Mouse (Mus musculus) left cerebral cortex, adult 18-20 months (tissue): ENCODE measurements around the gene Tbc1d17. TPM values are rescaled to one million over a fixed set of nuclear protein-coding genes. Genes with fewer than 3 reads are reported as not detected.

Source experiments
- DNase-seq, 2 experiments: peaks; one replicate each; pipeline ENCODE4 v3.0.0; 2021 to 2022; ENCODE audit warnings: low spot score in 2 of 2, mixed read lengths in 1 of 2
- total RNA-seq, 2 experiments: library from RNA; stranded (reverse); gene quantifications; 2 replicates each; pipeline ENCODE4 v1.2.3; 2021

Gene Tbc1d17
- total RNA-seq, 2 experiments from 2014 or later: 70.4 to 89.3 TPM

- peak; percentile 61 to 68 for DNase-seq
Observed at GRCm38 (mm10) chr7:44854356-44855031, 5.6 kb upstream of the Tbc1d17 start.

- DNase-seq: no peak
Observed at GRCm38 (mm10) chr7:44853596-44854355, 4.9 kb upstream of the Tbc1d17 start.

GRCm38 (mm10) chr7:44853065-44853464 lies 4.2 kb upstream of the Tbc1d17 start:
- no peak for DNase-seq

GRCm38 (mm10) chr7:44852259-44853027 lies 3.6 kb upstream of the Tbc1d17 start:
- DNase-seq: no peak

DNA sequence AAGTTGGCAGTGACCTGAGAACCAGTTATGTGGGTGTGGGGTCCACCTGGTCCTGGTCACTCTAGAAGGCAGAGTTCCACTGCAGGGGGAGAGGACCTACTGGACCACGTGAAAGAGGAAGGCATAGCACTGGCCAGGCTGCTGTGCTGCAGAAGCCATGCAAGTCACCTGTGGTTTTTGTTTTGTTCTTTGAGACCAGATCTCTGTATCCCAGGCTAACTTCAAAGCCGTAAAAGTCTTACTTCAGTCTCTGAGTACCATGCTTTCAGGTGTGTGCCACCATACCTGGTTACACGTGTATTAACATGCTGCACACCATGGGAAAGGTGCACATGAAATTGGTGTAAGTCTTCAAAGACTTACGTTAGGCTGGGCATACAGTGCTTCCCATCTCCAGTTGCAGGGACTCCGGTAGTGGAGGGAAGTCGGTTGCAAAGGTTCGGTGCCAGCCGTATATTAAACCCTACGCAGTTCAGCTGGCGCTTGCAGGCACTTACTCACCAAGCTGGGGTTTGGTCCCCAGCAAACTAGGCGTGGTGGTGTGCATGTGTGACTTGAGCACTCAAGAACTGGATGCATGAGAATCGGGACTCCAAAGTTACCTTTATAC lies 2.9 kb upstream of the Tbc1d17 start:
- DNase-seq: no peak

DNA sequence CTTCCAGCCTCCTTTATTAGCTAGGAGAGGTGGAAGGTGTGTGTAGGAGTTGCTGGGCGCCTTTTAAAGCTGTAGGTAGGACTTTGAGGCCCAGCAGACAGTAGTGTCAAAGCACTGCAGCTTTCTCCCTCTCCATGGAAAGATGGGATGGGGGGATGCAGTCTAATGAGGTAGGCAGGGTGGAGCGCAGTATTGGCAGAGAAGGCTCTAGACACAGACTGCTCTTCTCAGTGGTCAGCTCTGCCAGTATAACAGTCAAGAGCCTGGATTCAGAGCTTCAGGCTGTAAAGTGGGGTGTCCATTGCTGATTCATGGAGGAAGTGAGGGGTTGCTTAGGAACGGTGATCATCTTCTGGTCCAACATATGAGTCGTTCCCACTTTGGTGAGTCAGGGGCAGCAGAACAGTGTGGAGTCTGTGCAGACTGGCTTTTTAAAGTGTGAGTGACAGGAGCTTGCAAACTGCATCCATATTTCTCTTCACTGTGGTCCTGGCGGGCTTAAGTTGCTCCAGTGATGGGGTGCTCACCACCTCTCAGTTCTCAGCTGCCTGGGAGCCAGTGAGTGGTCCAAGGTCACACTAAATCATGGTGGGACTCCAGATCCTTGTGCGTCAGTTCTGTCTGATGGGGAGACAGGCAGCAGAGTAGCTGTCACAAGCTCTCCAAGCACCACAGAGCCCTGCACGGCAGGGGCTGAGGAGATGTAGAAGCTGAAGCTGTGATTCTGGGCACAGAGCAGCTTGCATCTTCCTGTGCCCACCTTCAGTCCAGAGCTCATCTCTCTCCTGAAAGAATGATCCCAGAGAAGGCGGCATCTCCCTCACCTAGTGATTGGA lies 2.1 kb upstream of the Tbc1d17 start:
- no peak for DNase-seq

DNA sequence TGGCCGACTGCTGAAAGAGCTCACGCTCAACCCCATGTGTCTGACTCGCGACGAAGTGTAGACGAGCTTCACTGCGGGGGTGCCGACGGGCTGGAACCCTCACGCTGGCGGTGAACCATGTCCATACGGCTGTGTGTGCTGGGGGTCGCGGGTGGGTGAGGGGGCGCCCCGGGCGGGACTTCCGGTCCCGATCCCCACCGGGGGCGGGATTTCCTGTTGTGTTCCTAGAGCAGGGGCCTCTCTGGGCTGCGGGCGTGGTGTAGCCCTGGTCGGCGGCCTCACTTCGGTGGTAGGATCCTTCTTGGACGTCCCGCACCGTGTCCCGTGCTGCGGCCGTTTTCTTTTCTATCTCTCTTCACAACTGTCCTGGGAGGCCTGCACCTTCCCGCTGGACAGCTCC lies 1.3 kb upstream of the Tbc1d17 start:
- DNase-seq: peak; percentile 65 to 71

GRCm38 (mm10) chr7:44849416-44850111 lies 685 bp upstream of the Tbc1d17 start:
- DNase-seq: peak; percentile 86 to 89

DNA sequence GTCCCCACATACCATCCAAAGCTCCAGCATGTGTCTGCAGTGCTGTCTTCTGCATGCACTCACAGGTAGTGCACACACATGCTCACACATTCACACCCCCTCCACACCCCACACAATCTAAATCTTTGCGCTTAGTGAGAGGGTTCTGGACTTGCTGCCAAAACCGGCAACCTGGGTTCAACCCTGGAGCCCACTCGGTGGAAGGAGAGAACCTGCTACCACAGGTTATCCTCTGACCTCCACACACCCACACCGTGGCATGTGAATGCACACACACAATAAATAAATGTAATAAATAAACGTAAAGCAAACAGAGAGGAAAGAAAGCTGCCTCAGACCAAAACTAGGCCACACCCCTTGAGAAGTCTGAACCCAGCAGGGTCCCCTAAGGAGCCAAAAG lies 1.1 kb downstream of the Tbc1d17 start:
- no peak for DNase-seq

DNA sequence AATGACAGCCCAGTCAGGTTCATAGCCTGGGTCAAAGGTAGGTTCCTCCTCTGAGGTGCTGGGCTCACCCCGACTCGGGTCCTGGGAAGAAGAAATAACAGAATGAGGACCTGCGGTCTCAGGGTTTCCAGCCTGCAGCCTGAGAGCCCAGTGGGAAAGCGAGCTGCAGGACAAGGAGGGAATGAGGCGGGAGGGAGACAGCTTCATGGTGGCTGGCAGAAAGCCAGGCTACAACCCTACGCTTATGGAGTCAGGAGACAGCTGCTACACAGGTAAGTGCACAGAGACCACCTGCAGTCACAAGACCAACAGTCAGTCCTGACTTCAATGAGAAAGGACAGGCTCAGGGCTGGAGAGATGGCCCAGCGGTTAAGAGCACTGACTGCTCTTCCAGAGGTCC lies 2.1 kb downstream of the Tbc1d17 start:
- no peak for DNase-seq

GRCm38 (mm10) chr7:44845006-44845405 lies 3.9 kb downstream of the Tbc1d17 start:
- no peak for DNase-seq

DNA sequence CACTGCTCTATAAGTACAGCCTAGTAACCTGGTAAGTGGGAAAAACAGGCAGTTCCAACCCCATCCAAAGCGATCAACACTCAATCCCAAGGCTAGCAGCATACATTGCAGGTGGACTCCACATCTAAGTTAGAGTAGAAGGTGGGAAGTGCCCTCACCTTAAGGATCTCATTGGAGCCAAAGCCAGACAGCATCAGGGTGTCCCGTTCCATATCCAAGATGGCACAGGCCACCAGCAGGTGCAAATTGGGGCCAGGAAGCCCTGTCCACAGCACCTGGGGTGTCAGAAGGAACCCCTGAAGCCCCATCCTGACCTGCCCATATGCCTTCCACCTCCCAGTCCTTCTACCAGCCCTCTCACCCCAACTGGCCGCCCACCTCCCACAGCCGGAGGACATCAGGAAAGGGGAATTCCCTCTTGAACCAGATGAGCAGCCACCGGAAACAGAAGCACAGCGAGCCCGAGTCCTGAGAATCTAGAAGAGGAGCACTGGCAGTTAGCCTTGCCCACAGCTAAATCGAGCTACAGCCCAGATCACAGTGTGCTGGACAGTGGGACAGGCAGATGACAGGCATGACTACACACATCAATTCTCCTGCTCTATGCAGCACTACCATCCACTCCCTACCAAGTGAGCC lies 6.9 kb downstream of the Tbc1d17 start:
- no peak for DNase-seq

- no peak for DNase-seq
Observed at GRCm38 (mm10) chr7:44840426-44840825, 8.5 kb downstream of the Tbc1d17 start.

DNA sequence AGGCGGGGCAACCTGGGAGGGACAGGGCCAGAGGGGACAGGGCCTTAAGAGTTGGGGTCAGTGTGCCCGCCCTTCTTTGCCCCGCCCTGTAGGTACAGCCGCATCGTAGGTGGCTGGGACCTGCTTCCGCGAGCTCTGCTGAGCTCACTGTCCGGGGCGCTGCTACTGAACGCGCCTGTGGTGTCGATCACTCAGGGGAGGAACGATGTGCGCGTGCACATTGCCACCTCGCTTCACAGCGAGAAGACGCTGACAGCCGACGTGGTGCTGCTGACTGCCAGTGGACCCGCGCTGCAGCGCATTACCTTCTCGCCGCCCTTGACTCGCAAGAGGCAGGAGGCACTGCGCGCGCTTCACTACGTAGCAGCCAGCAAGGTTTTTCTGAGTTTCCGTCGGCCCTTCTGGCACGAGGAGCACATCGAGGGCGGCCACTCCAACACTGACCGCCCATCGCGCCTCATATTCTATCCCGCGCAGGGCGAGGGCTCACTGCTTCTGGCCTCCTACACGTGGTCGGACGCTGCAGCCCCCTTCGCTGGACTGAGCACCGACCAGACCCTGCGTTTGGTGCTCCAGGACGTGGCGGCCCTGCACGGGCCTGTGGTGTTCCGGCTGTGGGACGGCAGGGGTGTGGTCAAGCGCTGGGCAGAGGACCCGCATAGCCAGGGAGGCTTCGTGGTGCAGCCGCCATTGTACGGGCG lies 9.2 kb downstream of the Tbc1d17 start:
- DNase-seq: peak in 1 of 2 experiments; percentile 39

GRCm38 (mm10) chr7:44839171-44839490 lies 9.7 kb downstream of the Tbc1d17 start:
- no peak for DNase-seq

- no peak for DNase-seq
Observed at GRCm38 (mm10) chr7:44838073-44838472, 10.8 kb downstream of the Tbc1d17 start.

DNA sequence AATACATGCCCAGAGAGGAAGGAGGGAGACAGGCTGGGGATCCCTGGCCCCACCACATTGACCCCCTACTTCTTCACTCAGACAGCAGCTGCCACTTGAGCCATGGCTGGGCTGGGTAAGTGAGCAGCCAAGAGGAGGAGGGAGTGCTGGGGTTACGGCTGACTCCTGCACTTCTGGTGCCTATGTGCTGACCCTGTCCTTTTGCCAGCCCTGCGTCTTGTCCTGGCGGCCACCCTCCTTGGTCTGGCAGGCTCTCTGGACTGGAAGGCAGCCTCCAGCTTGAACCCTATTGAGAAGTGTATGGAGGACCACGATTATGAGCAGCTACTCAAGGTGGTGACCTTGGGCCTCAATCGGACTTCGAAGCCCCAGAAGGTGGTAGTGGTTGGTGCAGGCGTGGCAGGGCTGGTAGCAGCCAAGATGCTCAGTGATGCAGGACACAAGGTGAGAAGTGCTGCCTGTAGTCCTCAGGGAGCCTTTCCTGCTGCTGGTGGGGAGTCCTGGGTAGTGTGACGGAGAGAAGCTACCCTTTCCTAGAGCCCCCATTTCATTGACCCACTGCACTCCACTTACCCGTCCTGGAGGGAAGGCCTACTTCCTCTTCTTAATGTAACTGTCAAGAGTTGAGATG lies 12.3 kb downstream of the Tbc1d17 start:
- no peak for DNase-seq

DNA sequence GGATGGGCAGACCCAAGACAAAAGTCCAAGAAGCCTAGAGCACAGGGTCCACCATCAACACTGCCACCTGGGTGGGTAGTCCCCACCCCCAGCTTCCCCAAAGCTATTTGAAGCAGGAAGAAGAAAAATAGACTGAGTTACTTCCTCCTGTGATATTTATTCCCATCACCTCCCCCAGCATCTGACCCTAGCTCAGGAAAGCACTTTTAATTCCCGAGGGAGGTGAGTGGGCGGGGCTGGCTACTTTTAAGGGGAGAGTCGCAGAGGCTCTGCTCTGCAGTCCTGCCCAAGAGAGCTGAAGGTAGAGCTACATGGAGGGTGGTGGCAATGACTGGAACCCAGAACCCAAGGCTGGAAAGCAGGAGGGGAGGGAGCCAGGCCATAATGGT lies 12.9 kb downstream of the Tbc1d17 start:
- no peak for DNase-seq
